Mouse (Mus musculus) ES-E14 (cell line): Measurements from ENCODE around the gene Izumo1r.

Experiments used
- CHD2 ChIP-seq: IDR thresholded peaks from 2 replicates; pipeline ENCODE4 v1.6.1; 2014; ENCODE audit warnings: mild to moderate bottlenecking, low read depth, low read length, inconsistent platforms
- HCFC1 ChIP-seq: IDR thresholded peaks from 2 replicates; pipeline ENCODE4 v1.6.1; 2012; ENCODE audit warnings: low read length, inconsistent platforms, borderline replicate concordance; ENCODE audit not compliant: insufficient read depth
- MAFK ChIP-seq: IDR thresholded peaks from 2 replicates; pipeline ENCODE4 v1.6.1; 2014; ENCODE audit warnings: mild to moderate bottlenecking, low read depth, low read length, inconsistent platforms; ENCODE audit not compliant: insufficient read depth
- ZC3H11A ChIP-seq: IDR thresholded peaks from 2 replicates; pipeline ENCODE4 v1.6.1; 2012; ENCODE audit warnings: low read depth, mild to moderate bottlenecking, inconsistent platforms, low read length, borderline replicate concordance
- ZNF384 ChIP-seq: IDR thresholded peaks from 2 replicates; pipeline ENCODE4 v1.6.1; 2012; ENCODE audit warnings: low read depth, low read length, inconsistent platforms

- TF ChIP-seq CHD2 (no peak), ZC3H11A (no peak), HCFC1 (no peak), ZNF384 (no peak), MAFK (no peak)
Observed at GRCm38 (mm10) chr9:14885151-14885550, 18.6 kb downstream of the Izumo1r start.
